Mouse (Mus musculus): ENCODE measurements at regions not wholly inside any gene's neighbourhood (a gene's known extent, or its start where the extent isn't known, plus 50 kb on each side); places are given as distances from the start of the nearest gene placed in this dataset.

- Histone ChIP-seq H3K36me3 (replicated peaks) (no peaks in the 10 kb centered on the region), H3K4me1 (ENCODE audit: insufficient read depth, low read depth, low read length) (no peaks in the 10 kb centered on the region), H3K27me3 (ENCODE audit: insufficient read depth, low read length) (no peaks in the 10 kb centered on the region), H3K9me3 (replicated peaks) (peaks cover 24% of the 10 kb centered on the region), H3K4me3 (ENCODE audit: low read depth, low read length) (no peak overlapping the region)
- TF ChIP-seq CTCF (IDR thresholded peaks at IDR 0.05; ENCODE audit: low read depth, low read length) (no peak), POLR2AphosphoS5 (IDR thresholded peaks at IDR 0.05; ENCODE audit: insufficient replicate concordance, low read depth, low read length) (no peak), GATA1 (IDR thresholded peaks at IDR 0.05; ENCODE audit: borderline replicate concordance, low read length) (no peak), TAL1 (conservative IDR thresholded peaks at IDR 0.05; ENCODE audit: low read depth, low read length) (no peak), GATA2 (IDR thresholded peaks at IDR 0.05; ENCODE audit: borderline replicate concordance, low read depth, low read length) (no peak)
- no peak for ATAC-seq (ENCODE audit: extremely low read depth, insufficient number of reproducible peaks, low FRiP score, poor library complexity, severe bottlenecking)
- DNase-seq (ENCODE audit: low spot score), result no peak
These were observed 361.4 kb downstream of the Rwdd3 start for GRCm38 (mm10) chr3:120810048-120810447.

GRCm38 (mm10) chr3:120786659-120787058 is 384.8 kb downstream of the Rwdd3 start:
- no peaks in the 10 kb centered on the region for H3K27me3 ChIP-seq (ENCODE audit: insufficient read depth, low read length)
- no peak for ATAC-seq (ENCODE audit: extremely low read depth, insufficient number of reproducible peaks, low FRiP score, poor library complexity, severe bottlenecking)
- no peaks in the 10 kb centered on the region for H3K36me3 ChIP-seq (replicated peaks)
- H3K4me3 ChIP-seq (ENCODE audit: low read depth, low read length), result no peak overlapping the region
- TF ChIP-seq CTCF (IDR thresholded peaks at IDR 0.05; ENCODE audit: low read depth, low read length), result no peak
- TF ChIP-seq GATA2 (IDR thresholded peaks at IDR 0.05; ENCODE audit: borderline replicate concordance, low read depth, low read length), result no peak
- no peak for TF ChIP-seq TAL1 (conservative IDR thresholded peaks at IDR 0.05; ENCODE audit: low read depth, low read length)
- TF ChIP-seq GATA1 (IDR thresholded peaks at IDR 0.05; ENCODE audit: borderline replicate concordance, low read length), result no peak
- no peak for TF ChIP-seq POLR2AphosphoS5 (IDR thresholded peaks at IDR 0.05; ENCODE audit: insufficient replicate concordance, low read depth, low read length)
- H3K9me3 ChIP-seq (replicated peaks), result peaks cover 15% of the 10 kb centered on the region
- no peak for DNase-seq (ENCODE audit: low spot score)
- H3K4me1 ChIP-seq (ENCODE audit: insufficient read depth, low read depth, low read length), result no peaks in the 10 kb centered on the region

GRCm38 (mm10) chr3:120781486-120781885 is 390.0 kb downstream of the Rwdd3 start:
- no peak for TF ChIP-seq GATA1 (IDR thresholded peaks at IDR 0.05; ENCODE audit: borderline replicate concordance, low read length)
- TF ChIP-seq CTCF (IDR thresholded peaks at IDR 0.05; ENCODE audit: low read depth, low read length), result no peak
- no peak for TF ChIP-seq GATA2 (IDR thresholded peaks at IDR 0.05; ENCODE audit: borderline replicate concordance, low read depth, low read length)
- no peak for TF ChIP-seq TAL1 (conservative IDR thresholded peaks at IDR 0.05; ENCODE audit: low read depth, low read length)
- ATAC-seq (ENCODE audit: extremely low read depth, insufficient number of reproducible peaks, low FRiP score, poor library complexity, severe bottlenecking), result no peak
- Histone ChIP-seq H3K27me3 (ENCODE audit: insufficient read depth, low read length) (no peaks in the 10 kb centered on the region), H3K4me3 (ENCODE audit: low read depth, low read length) (no peak overlapping the region), H3K4me1 (ENCODE audit: insufficient read depth, low read depth, low read length) (no peaks in the 10 kb centered on the region), H3K36me3 (replicated peaks) (no peaks in the 10 kb centered on the region), H3K9me3 (replicated peaks) (peaks cover 10% of the 10 kb centered on the region)
- no peak for DNase-seq (ENCODE audit: low spot score)

GRCm38 (mm10) chr3:120779091-120779490 is 392.4 kb downstream of the Rwdd3 start:
- DNase-seq (ENCODE audit: low spot score), result no peak
- Histone ChIP-seq H3K27me3 (ENCODE audit: insufficient read depth, low read length) (no peaks in the 10 kb centered on the region), H3K36me3 (replicated peaks) (no peaks in the 10 kb centered on the region), H3K4me1 (ENCODE audit: insufficient read depth, low read depth, low read length) (no peaks in the 10 kb centered on the region), H3K4me3 (ENCODE audit: low read depth, low read length) (no peak overlapping the region), H3K9me3 (replicated peaks) (peaks cover 15% of the 10 kb centered on the region)
- TF ChIP-seq GATA1 (IDR thresholded peaks at IDR 0.05; ENCODE audit: borderline replicate concordance, low read length), result no peak
- no peak for TF ChIP-seq CTCF (IDR thresholded peaks at IDR 0.05; ENCODE audit: low read depth, low read length)
- TF ChIP-seq GATA2 (IDR thresholded peaks at IDR 0.05; ENCODE audit: borderline replicate concordance, low read depth, low read length), result no peak
- no peak for TF ChIP-seq TAL1 (conservative IDR thresholded peaks at IDR 0.05; ENCODE audit: low read depth, low read length)
- no peak for ATAC-seq (ENCODE audit: extremely low read depth, insufficient number of reproducible peaks, low FRiP score, poor library complexity, severe bottlenecking)

- H3K9me3 ChIP-seq (replicated peaks), result peaks cover 22% of the 10 kb centered on the region
- H3K4me1 ChIP-seq (ENCODE audit: insufficient read depth, low read depth, low read length), result no peaks in the 10 kb centered on the region
- DNase-seq (ENCODE audit: low spot score), result no peak
- no peaks in the 10 kb centered on the region for H3K27me3 ChIP-seq (ENCODE audit: insufficient read depth, low read length)
- no peak for TF ChIP-seq POLR2AphosphoS5 (IDR thresholded peaks at IDR 0.05; ENCODE audit: insufficient replicate concordance, low read depth, low read length)
- no peak for TF ChIP-seq GATA2 (IDR thresholded peaks at IDR 0.05; ENCODE audit: borderline replicate concordance, low read depth, low read length)
- no peak for TF ChIP-seq CTCF (IDR thresholded peaks at IDR 0.05; ENCODE audit: low read depth, low read length)
- TF ChIP-seq TAL1 (conservative IDR thresholded peaks at IDR 0.05; ENCODE audit: low read depth, low read length), result no peak
- TF ChIP-seq GATA1 (IDR thresholded peaks at IDR 0.05; ENCODE audit: borderline replicate concordance, low read length), result no peak
- no peak overlapping the region for H3K4me3 ChIP-seq (ENCODE audit: low read depth, low read length)
- no peak for ATAC-seq (ENCODE audit: extremely low read depth, insufficient number of reproducible peaks, low FRiP score, poor library complexity, severe bottlenecking)
- no peaks in the 10 kb centered on the region for H3K36me3 ChIP-seq (replicated peaks)
These were observed 396.5 kb downstream of the Rwdd3 start for GRCm38 (mm10) chr3:120774951-120775350.

- Histone ChIP-seq H3K9me3 (replicated peaks) (peaks cover 9% of the 10 kb centered on the region), H3K4me1 (ENCODE audit: insufficient read depth, low read depth, low read length) (no peaks in the 10 kb centered on the region), H3K27me3 (ENCODE audit: insufficient read depth, low read length) (no peaks in the 10 kb centered on the region), H3K36me3 (replicated peaks) (no peaks in the 10 kb centered on the region), H3K4me3 (ENCODE audit: low read depth, low read length) (no peak overlapping the region)
- no peak for DNase-seq (ENCODE audit: low spot score)
- ATAC-seq (ENCODE audit: extremely low read depth, insufficient number of reproducible peaks, low FRiP score, poor library complexity, severe bottlenecking), result no peak
- TF ChIP-seq POLR2AphosphoS5 (IDR thresholded peaks at IDR 0.05; ENCODE audit: insufficient replicate concordance, low read depth, low read length), result no peak
These were observed 409.8 kb downstream of the Rwdd3 start for GRCm38 (mm10) chr3:120761681-120762080.

- no peak for ATAC-seq (ENCODE audit: extremely low read depth, insufficient number of reproducible peaks, low FRiP score, poor library complexity, severe bottlenecking)
- H3K4me3 ChIP-seq (ENCODE audit: low read depth, low read length), result no peak overlapping the region
- peaks cover 9% of the 10 kb centered on the region for H3K9me3 ChIP-seq (replicated peaks)
- no peak for TF ChIP-seq CTCF (IDR thresholded peaks at IDR 0.05; ENCODE audit: low read depth, low read length)
- TF ChIP-seq TAL1 (conservative IDR thresholded peaks at IDR 0.05; ENCODE audit: low read depth, low read length), result no peak
- no peak for TF ChIP-seq GATA2 (IDR thresholded peaks at IDR 0.05; ENCODE audit: borderline replicate concordance, low read depth, low read length)
- no peak for TF ChIP-seq POLR2AphosphoS5 (IDR thresholded peaks at IDR 0.05; ENCODE audit: insufficient replicate concordance, low read depth, low read length)
- TF ChIP-seq GATA1 (IDR thresholded peaks at IDR 0.05; ENCODE audit: borderline replicate concordance, low read length), result no peak
- H3K4me1 ChIP-seq (ENCODE audit: insufficient read depth, low read depth, low read length), result no peaks in the 10 kb centered on the region
- H3K36me3 ChIP-seq (replicated peaks), result no peaks in the 10 kb centered on the region
- H3K27me3 ChIP-seq (ENCODE audit: insufficient read depth, low read length), result no peaks in the 10 kb centered on the region
- no peak for DNase-seq (ENCODE audit: low spot score)
These were observed 410.3 kb downstream of the Rwdd3 start for GRCm38 (mm10) chr3:120761223-120761622.
